Mouse (Mus musculus) myocyte (in vitro differentiated cells): ENCODE data around the gene Skida1. TPM values are rescaled to one million over a fixed set of nuclear protein-coding genes. Genes with fewer than 3 reads are reported as not detected.

Experiments
- H3K27me3 ChIP-seq: one replicate; pipeline ENCODE4 v1.6.1; 2011; ENCODE audit not compliant: control insufficient read depth, insufficient read depth, insufficient read length
- H3K36me3 ChIP-seq: one replicate; pipeline ENCODE4 v1.6.1; 2011; ENCODE audit not compliant: control insufficient read depth, insufficient read depth
- H3K4me2 ChIP-seq: one replicate; pipeline ENCODE4 v1.6.1; 2011; ENCODE audit warnings: low read depth, control low read depth
- H3K4me3 ChIP-seq: one replicate; pipeline ENCODE4 v1.5.1; 2011; ENCODE audit warnings: mild to moderate bottlenecking, control low read depth, moderate library complexity
- H3K79me2 ChIP-seq: one replicate; pipeline ENCODE4 v1.6.1; 2011; ENCODE audit not compliant: control insufficient read depth, insufficient read depth
- H3ac ChIP-seq: one replicate; pipeline ENCODE4 v1.6.1; 2011; ENCODE audit not compliant: control insufficient read depth, insufficient read length
- CEBPB ChIP-seq: IDR thresholded peaks from 2 replicates; pipeline ENCODE4 v1.6.1; 2011; ENCODE audit warnings: mild to moderate bottlenecking, moderate library complexity; ENCODE audit not compliant: poor library complexity, insufficient read depth, severe bottlenecking
- E2F4 ChIP-seq: IDR thresholded peaks from one replicate; pipeline ENCODE4 v1.6.1; 2011; ENCODE audit warnings: mild to moderate bottlenecking, control low read depth, moderate library complexity; ENCODE audit not compliant: insufficient read depth
- MAX ChIP-seq: IDR thresholded peaks from one replicate; pipeline ENCODE4 v1.6.1; 2011; ENCODE audit warnings: low read depth, mild to moderate bottlenecking, control low read depth
- MYOD1 ChIP-seq, 3 experiments: IDR thresholded peaks; one replicate each; pipeline ENCODE4 v1.6.1; 2011; ENCODE audit warnings: control low read depth in 2 of 3, low read depth in 2 of 3, mild to moderate bottlenecking in 2 of 3, moderate library complexity in 1 of 3; ENCODE audit not compliant: insufficient read length in 2 of 3, control insufficient read depth in 1 of 3
- MYOG ChIP-seq, 3 experiments: IDR thresholded peaks; one replicate each; pipeline ENCODE4 v1.6.1; 2011; ENCODE audit warnings: control low read depth in 2 of 3, low read depth in 2 of 3, mild to moderate bottlenecking in 2 of 3; ENCODE audit not compliant: insufficient read length in 2 of 3, control insufficient read depth in 1 of 3, insufficient read depth in 1 of 3
- POLR2A ChIP-seq: IDR thresholded peaks from one replicate; pipeline ENCODE4 v1.6.1; 2011; ENCODE audit warnings: low read depth, mild to moderate bottlenecking, control low read depth, moderate library complexity; ENCODE audit not compliant: insufficient read length
- POLR2AphosphoS2 ChIP-seq: IDR thresholded peaks from one replicate; pipeline ENCODE4 v1.6.1; 2011; ENCODE audit warnings: low read depth, control low read depth; ENCODE audit not compliant: insufficient read length
- REST ChIP-seq: IDR thresholded peaks from one replicate; pipeline ENCODE4 v1.6.1; 2011; ENCODE audit warnings: mild to moderate bottlenecking, control low read depth, moderate library complexity; ENCODE audit not compliant: insufficient read depth, insufficient read length
- SRF ChIP-seq: IDR thresholded peaks from one replicate; pipeline ENCODE4 v1.6.1; 2011; ENCODE audit warnings: low read depth; ENCODE audit not compliant: control insufficient read depth, insufficient read length
- TCF12 ChIP-seq: IDR thresholded peaks from one replicate; pipeline ENCODE4 v1.6.1; 2011; ENCODE audit warnings: mild to moderate bottlenecking, control low read depth; ENCODE audit not compliant: poor library complexity, insufficient read depth, severe bottlenecking
- TCF3 ChIP-seq: IDR thresholded peaks from one replicate; pipeline ENCODE4 v1.6.1; 2011; ENCODE audit warnings: low read depth, control low read depth; ENCODE audit not compliant: insufficient read length
- polyA plus RNA-seq: library from polyadenylated mRNA; unstranded; fragments of >200 nt; fragmentation: generic; extraction: Trizol; gene quantifications from one replicate; pipeline ENCODE4 v1.2.1, GENCODE M21; 2012; ENCODE audit warnings: missing spikeins

Skida1 gene
- polyA plus RNA-seq, 1 experiment: 0.12 TPM

DNA sequence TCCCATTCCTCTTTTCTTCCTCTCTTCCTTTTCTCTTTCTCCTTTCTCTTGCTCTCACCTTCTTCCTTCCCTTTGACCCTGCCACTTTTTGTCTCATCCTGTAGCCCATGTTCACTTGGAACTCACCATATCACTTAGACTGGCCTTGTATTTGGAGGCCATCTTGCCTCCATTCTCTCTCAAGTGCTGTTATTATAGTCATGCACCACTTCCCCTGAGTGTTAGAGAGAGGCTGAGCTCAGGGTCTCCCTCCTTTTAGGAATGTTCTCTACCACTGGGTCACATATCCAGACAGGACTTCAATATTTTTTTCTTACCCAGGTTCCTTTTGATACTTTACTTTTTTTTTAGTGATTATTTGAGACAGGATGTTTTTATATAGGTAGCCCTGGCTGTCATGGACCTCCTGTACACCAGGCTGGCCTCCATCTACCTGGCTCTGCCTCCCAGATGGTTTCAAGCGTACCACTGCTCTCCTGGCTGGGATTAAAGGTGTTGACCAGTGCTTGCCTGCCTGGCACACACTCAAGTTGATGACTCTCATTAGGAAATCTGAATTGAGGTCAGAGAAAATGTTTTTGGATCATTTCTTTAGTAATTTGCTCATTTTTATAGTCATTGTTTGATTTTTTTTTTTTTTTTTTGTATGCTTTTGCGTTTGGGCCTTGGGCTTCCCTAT is 31.5 kb upstream of the Skida1 start:
- Histone ChIP-seq H3K79me2 (peaks cover 51% of the 10 kb centered on the region), H3K4me2 (no peak overlapping the region), H3ac (no peak overlapping the region), H3K4me3 (no peak overlapping the region), H3K36me3 (peaks cover 44% of the 10 kb centered on the region), H3K27me3 (no peaks in the 10 kb centered on the region)
- TF ChIP-seq POLR2AphosphoS2: no peak
- no peak for TF ChIP-seq MYOD1 (IDR thresholded peaks at IDR 0.05; ENCODE audit: control insufficient read depth in 1 of 3, insufficient read length in 2 of 3, low read depth in 2 of 3)
- TF ChIP-seq REST: no peak
- no peak for TF ChIP-seq TCF12
- TF ChIP-seq SRF: no peak
- no peak for TF ChIP-seq MAX
- no peak for TF ChIP-seq POLR2A
- TF ChIP-seq CEBPB: no peak

GRCm38 (mm10) chr2:18071947-18072346 is 23.1 kb upstream of the Skida1 start:
- peaks cover 33% of the 10 kb centered on the region for H3K36me3 ChIP-seq
- H3ac ChIP-seq: no peak overlapping the region
- TF ChIP-seq TCF3 (no peak), TCF12 (no peak), POLR2AphosphoS2 (no peak), E2F4 (no peak), CEBPB (no peak), REST (no peak), MAX (no peak)

GRCm38 (mm10) chr2:18068071-18068796 is 19.4 kb upstream of the Skida1 start:
- H3K79me2 ChIP-seq: peaks cover 75% of the 10 kb centered on the region
- no peak overlapping the region for H3K4me2 ChIP-seq
- peaks cover 15% of the 10 kb centered on the region for H3K36me3 ChIP-seq
- H3ac ChIP-seq: no peak overlapping the region
- no peak overlapping the region for H3K4me3 ChIP-seq
- no peaks in the 10 kb centered on the region for H3K27me3 ChIP-seq
- no peak for TF ChIP-seq E2F4
- TF ChIP-seq CEBPB: no peak
- TF ChIP-seq POLR2AphosphoS2: peak; percentile 39
- TF ChIP-seq MAX: no peak
- TF ChIP-seq POLR2A: no peak
- no peak for TF ChIP-seq TCF3

More at GRCm38 (mm10) chr2:18071947-18072346, 23.1 kb upstream of the Skida1 start:
- Histone ChIP-seq H3K27me3 (no peaks in the 10 kb centered on the region), H3K79me2 (peaks cover 73% of the 10 kb centered on the region), H3K4me3 (no peak overlapping the region), H3K4me2 (no peak overlapping the region)

DNA sequence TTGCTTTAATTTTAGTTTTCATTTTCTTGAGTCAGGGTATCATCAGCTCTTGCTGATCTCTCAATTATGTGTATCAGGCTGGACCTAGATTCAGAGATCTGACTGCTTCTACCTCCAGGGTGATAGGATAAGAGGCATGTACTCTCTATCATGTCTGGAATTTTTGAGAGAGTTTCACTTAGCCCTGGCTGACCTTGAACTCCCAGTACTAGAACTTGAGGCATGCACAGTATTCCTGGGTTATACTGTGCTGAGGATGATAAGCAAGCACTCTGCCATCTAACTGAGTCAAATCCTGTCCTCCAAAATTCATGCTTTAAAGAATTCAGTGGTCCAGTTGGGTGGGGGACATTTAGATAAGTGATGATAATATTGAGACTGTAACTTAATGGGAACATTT is 17.6 kb upstream of the Skida1 start:
- peaks cover 62% of the 10 kb centered on the region for H3K79me2 ChIP-seq
- no peaks in the 10 kb centered on the region for H3K27me3 ChIP-seq
- H3ac ChIP-seq: no peak overlapping the region
- peaks cover 8% of the 10 kb centered on the region for H3K36me3 ChIP-seq
- peak overlapping the region; percentile 76 for H3K4me2 ChIP-seq
- peak overlapping the region; percentile 76 for H3K4me3 ChIP-seq
- no peak for TF ChIP-seq POLR2AphosphoS2

- no peaks in the 10 kb centered on the region for H3K27me3 ChIP-seq
- H3K79me2 ChIP-seq: peaks cover 54% of the 10 kb centered on the region
- peak overlapping the region; percentile 76 for H3K4me2 ChIP-seq
- H3K4me3 ChIP-seq: peak overlapping the region; percentile 76
- H3ac ChIP-seq: peak overlapping the region; percentile 69
- TF ChIP-seq SRF (no peak), MYOG (IDR thresholded peaks at IDR 0.05; ENCODE audit: control insufficient read depth in 1 of 3, insufficient read depth in 1 of 3, insufficient read length in 2 of 3, low read depth in 2 of 3) (no peak), TCF12 (no peak), CEBPB (no peak)
- peaks cover 6% of the 10 kb centered on the region for H3K36me3 ChIP-seq
Measured at GRCm38 (mm10) chr2:18065708-18066030, 16.8 kb upstream of the Skida1 start.
